In the genomic region with DNA sequence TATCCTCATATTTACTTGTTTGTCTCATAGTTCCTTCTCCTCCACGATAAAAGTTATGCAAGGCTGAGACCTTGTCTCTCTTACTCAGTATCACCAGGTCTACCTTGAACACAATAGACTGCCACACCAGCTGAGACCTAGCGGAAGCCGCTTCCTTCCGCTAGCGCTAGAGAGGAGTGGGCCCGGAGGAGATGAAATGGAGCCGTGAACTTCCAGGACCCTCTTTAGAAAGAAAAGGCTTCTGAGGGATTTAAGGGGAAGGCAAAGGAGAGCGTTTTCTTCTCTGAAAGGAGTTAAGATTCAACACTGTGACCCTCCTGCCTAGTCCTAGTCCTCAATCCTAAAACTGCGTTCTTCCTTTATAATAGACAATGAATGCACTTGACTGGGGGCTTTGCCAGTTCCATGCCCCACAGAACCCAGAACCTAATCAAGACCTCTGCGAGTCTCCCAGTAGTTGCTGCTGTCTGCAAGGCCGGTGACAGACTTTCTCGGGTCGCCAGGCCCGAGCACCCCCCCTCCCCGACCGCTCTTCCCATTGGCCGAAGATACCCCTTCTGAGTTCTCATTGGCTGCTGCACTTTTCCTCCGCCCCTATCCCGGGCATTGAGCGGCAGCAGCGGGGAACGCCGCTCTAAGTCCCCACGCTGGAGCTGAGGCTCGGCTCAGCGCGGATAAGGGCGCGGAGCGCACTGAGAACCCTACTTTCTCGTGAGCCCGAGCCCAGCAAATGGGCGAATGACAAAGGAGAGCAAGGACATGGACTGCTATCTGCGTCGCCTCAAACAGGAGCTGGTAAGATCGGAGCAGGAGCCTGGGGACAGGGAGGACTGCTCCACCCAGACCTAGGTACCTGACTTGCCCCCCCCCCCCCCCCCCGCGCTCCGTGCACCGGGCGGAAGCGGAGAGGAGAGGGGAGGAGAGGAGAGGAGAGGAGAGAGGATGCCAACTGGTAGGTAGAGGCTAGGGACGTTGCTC, we compare ENCODE assay signal across 8 mouse cellular contexts. TPM values are rescaled to one million over a fixed set of nuclear protein-coding genes. Genes with fewer than 3 reads are reported as not detected.
DNase-seq lines count a peak whose midpoint lies in the region; ATAC-seq and TF ChIP-seq lines count a peak whose summit lies in the region.

A gene (plus strand): TSS at position 569 of the 978 bp plus-strand sequence.

- TF ChIP-seq EP300 in heart, postnatal 0 days (IDR thresholded peaks at IDR 0.05; ENCODE audit: low read depth): 0 out of 2 replicates have a peak, but pooled peaks have one; percentile 36

- no peaks in the 10 kb centered on the region for H3K4me1 ChIP-seq in forebrain, embryonic 11.5 days (replicated peaks; ENCODE audit: control insufficient read depth, insufficient read depth, low read length)
- peaks cover 54% of the 10 kb centered on the region for H3K4me1 ChIP-seq in heart, postnatal 0 days (ENCODE audit: control insufficient read depth, insufficient read depth)
- H3K4me1 ChIP-seq in neural tube, embryonic 15.5 days: peaks cover 31% of the 10 kb centered on the region

- DNase-seq in ES-CJ7 (ENCODE audit: low read depth, low spot score): peak; percentile 82
- peak; percentile 81 for DNase-seq in c-Kit-positive CD71-positive TER-119-negative erythroid progenitor cells, embryonic 14.5 days (ENCODE audit: low read depth)
- DNase-seq in forebrain, embryonic 11.5 days (ENCODE audit: low spot score): peak; percentile 91
- peak; percentile 92 for DNase-seq in heart, postnatal 0 days (ENCODE audit: low spot score)
- peak; percentile 77 to 83 for DNase-seq in kidney, postnatal 36 days
- DNase-seq in lung, adult 18-20 months: peak; percentile 87
- peak; percentile 76 for DNase-seq in testis, postnatal 10 days (ENCODE audit: low spot score)

- no peaks in the 10 kb centered on the region for H3K36me3 ChIP-seq in forebrain, embryonic 11.5 days (ENCODE audit: control insufficient read depth, insufficient read depth, low read length)
- no peaks in the 10 kb centered on the region for H3K36me3 ChIP-seq in heart, postnatal 0 days (replicated peaks; ENCODE audit: control insufficient read depth, insufficient read depth, low read length)
- no peaks in the 10 kb centered on the region for H3K36me3 ChIP-seq in neural tube, embryonic 15.5 days

- TF ChIP-seq CTCF in heart, postnatal 0 days (IDR thresholded peaks at IDR 0.05; ENCODE audit: low read depth): no peak

- no peaks in the 10 kb centered on the region for H3K9me3 ChIP-seq in forebrain, embryonic 11.5 days (ENCODE audit: control insufficient read depth, low read length)
- H3K9me3 ChIP-seq in heart, postnatal 0 days (replicated peaks; ENCODE audit: control insufficient read depth, low read length): no peaks in the 10 kb centered on the region
- no peaks in the 10 kb centered on the region for H3K9me3 ChIP-seq in neural tube, embryonic 15.5 days (replicated peaks)

- H3K4me2 ChIP-seq in forebrain, embryonic 11.5 days (ENCODE audit: low read depth, low read length, severe bottlenecking): peak within 1 kb of the TSS; percentile 99
- H3K4me2 ChIP-seq in heart, postnatal 0 days (ENCODE audit: low read depth, low read length): peak within 1 kb of the TSS; percentile 91
- peak within 1 kb of the TSS; percentile 98 for H3K4me2 ChIP-seq in neural tube, embryonic 15.5 days

- peaks cover 7% of the 10 kb centered on the region for H3K27me3 ChIP-seq in forebrain, embryonic 11.5 days (ENCODE audit: control insufficient read depth, insufficient read depth, low read length)
- H3K27me3 ChIP-seq in heart, postnatal 0 days (ENCODE audit: control insufficient read depth, insufficient read depth, low read length): no peaks in the 10 kb centered on the region
- peaks cover 38% of the 10 kb centered on the region for H3K27me3 ChIP-seq in neural tube, embryonic 15.5 days (replicated peaks)

- no peak within 1 kb of the TSS for H3K27ac ChIP-seq in forebrain, embryonic 11.5 days (ENCODE audit: low read depth, low read length)
- peak within 1 kb of the TSS; percentile 78 for H3K27ac ChIP-seq in heart, postnatal 0 days (ENCODE audit: low read depth)
- peak within 1 kb of the TSS; percentile 69 for H3K27ac ChIP-seq in neural tube, embryonic 15.5 days (replicated peaks)

- ATAC-seq in forebrain, embryonic 11.5 days (replicated peaks; ENCODE audit: low FRiP score): peak; percentile 98
- peak; percentile 93 for ATAC-seq in heart, postnatal 0 days (ENCODE audit: insufficient read depth, low read depth)
- ATAC-seq in neural tube, embryonic 15.5 days (ENCODE audit: low FRiP score): peak; percentile 94

- WGBS in forebrain, embryonic 11.5 days: 1% methylated on average over 41 of the region's 43 CpGs
- 8% methylated on average over 39 of the region's 43 CpGs for WGBS in heart, postnatal 0 days
- 3% methylated on average over 38 of the region's 43 CpGs for WGBS in neural tube, embryonic 15.5 days

- peak within 1 kb of the TSS; percentile 57 for H3K4me3 ChIP-seq in forebrain, embryonic 11.5 days (ENCODE audit: low read depth, low read length)
- H3K4me3 ChIP-seq in heart, postnatal 0 days (ENCODE audit: low read depth, low read length): peak within 1 kb of the TSS; percentile 70
- peak within 1 kb of the TSS; percentile 50 for H3K4me3 ChIP-seq in neural tube, embryonic 15.5 days (replicated peaks)

- H3K9ac ChIP-seq in forebrain, embryonic 11.5 days (ENCODE audit: low read length): peak within 1 kb of the TSS; percentile 64
- peak within 1 kb of the TSS; percentile 68 for H3K9ac ChIP-seq in heart, postnatal 0 days (replicated peaks; ENCODE audit: low read depth, low read length)
- H3K9ac ChIP-seq in neural tube, embryonic 15.5 days (replicated peaks): peak within 1 kb of the TSS; percentile 49

RNA-seq across cellular contexts. Expression of the gene that starts here (rescaled TPM):
- 1.8 and 2.9 TPM in 2 replicates for polyA plus RNA-seq in forebrain, embryonic 11.5 days (2014; fragmentation: Nextera tagmentation; extraction: Ambion mirVana)
- 1.6 and 4.5 TPM in 2 replicates for total RNA-seq in heart, postnatal 0 days (2014; rRNA removed; ENCODE audit: low replicate concordance)
- polyA plus RNA-seq in heart, postnatal 0 days (2015; fragmentation: Nextera tagmentation; extraction: Ambion mirVana): 4.4 and 8.9 TPM in 2 replicates
- polyA plus RNA-seq in neural tube, embryonic 15.5 days (2015; fragmentation: Nextera tagmentation; extraction: Ambion mirVana): 7.3 and 9.2 TPM in 2 replicates
